Mouse (Mus musculus): ENCODE results near the gene Meis1.

DNA sequence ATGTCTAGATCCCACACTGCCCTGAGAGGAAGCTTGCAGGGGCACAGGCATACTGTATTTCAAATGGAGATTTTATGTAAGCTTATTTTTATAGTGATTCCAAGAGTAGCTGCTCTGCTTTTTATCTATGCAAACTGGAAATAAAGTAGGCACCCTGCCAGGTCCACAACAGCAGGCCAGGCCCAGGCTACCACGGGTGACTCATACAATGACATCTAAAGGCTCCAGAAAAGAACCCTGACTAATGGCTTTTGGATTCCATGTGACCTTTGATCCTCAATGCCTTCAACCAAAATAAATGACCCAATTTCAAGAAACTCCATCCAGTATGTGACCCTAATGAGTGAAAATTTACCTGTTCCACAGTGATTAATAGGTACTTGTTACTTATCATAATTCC, 91.4 kb downstream of the Meis1 start:
- TF ChIP-seq HCFC1 (IDR thresholded peaks at IDR 0.05; ENCODE audit: borderline replicate concordance, insufficient read depth, low read length) (no peak), ZNF384 (IDR thresholded peaks at IDR 0.05; ENCODE audit: low read depth, low read length) (no peak), ZC3H11A (IDR thresholded peaks at IDR 0.05; ENCODE audit: borderline replicate concordance, low read depth, low read length) (no peak)

Data from ES-E14 (cell line).